Mouse (Mus musculus) kidney, embryonic 16.5 days (tissue): ENCODE results near the gene Olfr611. TPM values are rescaled to one million over a fixed set of nuclear protein-coding genes. Genes with fewer than 3 reads are reported as not detected.
"Not testable (repeated sequence)": the region's sequence is repeated elsewhere in the genome, so short reads cannot be mapped to it uniquely, and the experiment has no call there.

Experiments used
- ATAC-seq: fragments of 200-750 bp; cut with Nextera tagmentation; 2 replicates; pipeline ENCODE4 v1.8.0; 2017; ENCODE audit warnings: moderate TSS enrichment; ENCODE audit not compliant: low FRiP score, low TSS enrichment
- H3K27ac ChIP-seq: fragments of 300-500 bp; sonication (generic); 2 replicates; pipeline ENCODE4 v1.5.1; 2014; ENCODE audit warnings: low read length
- H3K27me3 ChIP-seq: fragments of 300-500 bp; sonication (generic); 2 replicates; pipeline ENCODE4 v1.6.1; 2014; ENCODE audit warnings: low read length, control low read depth, mixed read lengths; ENCODE audit not compliant: insufficient read depth
- H3K36me3 ChIP-seq: fragments of 300-500 bp; sonication (generic); 2 replicates; pipeline ENCODE4 v1.6.1; 2014; ENCODE audit warnings: low read length, control low read depth, mixed read lengths; ENCODE audit not compliant: insufficient read depth
- H3K4me1 ChIP-seq: fragments of 300-500 bp; sonication (generic); 2 replicates; pipeline ENCODE4 v1.6.1; 2014; ENCODE audit warnings: low read length, control low read depth, mixed read lengths; ENCODE audit not compliant: insufficient read depth
- H3K4me2 ChIP-seq: fragments of 300-500 bp; sonication (generic); replicated peaks from 2 replicates; pipeline ENCODE4 v1.6.1; 2014; ENCODE audit warnings: low read depth, low read length
- H3K4me3 ChIP-seq: fragments of 300-500 bp; sonication (generic); 2 replicates; pipeline ENCODE4 v1.5.1; 2014; ENCODE audit warnings: mild to moderate bottlenecking, low read length
- H3K9ac ChIP-seq: fragments of 300-500 bp; sonication (generic); replicated peaks from 2 replicates; pipeline ENCODE4 v1.6.1; 2014; ENCODE audit warnings: low read length
- H3K9me3 ChIP-seq: fragments of 300-500 bp; sonication (generic); 2 replicates; pipeline ENCODE4 v1.6.1; 2016; ENCODE audit warnings: low read length, control low read depth
- WGBS: fragments of 180-500 bp; shearing (Covaris S2); extraction: QIAGEN DNeasy Blood & Tissue Kit; methylation state at CpG from one replicate; pipeline ENCODE4 v1.1.7; 2014; 5-methylcytosine and 5-hydroxymethylcytosine counted together
- polyA plus RNA-seq: library from polyadenylated mRNA; unstranded; fragments of >200 nt; fragmentation: Nextera tagmentation; extraction: Ambion mirVana; gene quantifications from 2 replicates; pipeline ENCODE4 v1.2.1, GENCODE M21; 2015

The Olfr611 gene
- polyA plus RNA-seq: not detected in 2 replicates

DNA sequence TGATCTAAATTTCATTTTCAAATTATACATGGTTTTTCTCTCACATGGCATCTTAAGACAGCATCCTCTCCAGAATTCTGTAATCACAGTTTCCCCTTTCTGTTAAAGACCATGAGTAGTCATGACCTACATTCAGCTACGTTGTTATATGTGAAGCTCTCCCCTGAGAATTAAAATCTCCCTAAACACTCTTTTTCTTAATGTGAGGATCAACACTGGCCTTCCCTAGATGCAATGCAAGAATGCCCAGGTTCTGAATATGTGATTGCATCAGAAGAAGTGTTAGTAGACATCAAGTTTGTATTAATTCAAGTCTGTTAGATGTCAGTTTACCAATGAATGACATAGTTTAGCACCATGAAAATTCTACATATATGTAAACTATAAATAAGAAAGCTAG is at the start of gene Olfr611:
Gene Olfr611 (minus strand): TSS at position 101 of the 400 bp plus-strand sequence.
- not testable (repeated sequence) for H3K9ac ChIP-seq, H3K4me2 ChIP-seq, H3K4me1 ChIP-seq, H3K4me3 ChIP-seq, H3K27ac ChIP-seq, H3K36me3 ChIP-seq, H3K9me3 ChIP-seq, ATAC-seq, H3K27me3 ChIP-seq
- 71% methylated on average over 1 of the region's 1 CpGs for WGBS

GRCm38 (mm10) chr7:103569043-103569442 is 48.4 kb upstream of the Olfr611 start, which contains the start of gene Olfr616:
TSS of gene Olfr616 (minus strand) at chr7:103569143.
- no peak for ATAC-seq
- 76% methylated on average over 3 of the region's 3 CpGs for WGBS
- Histone ChIP-seq H3K4me1 (no peaks in the 10 kb centered on the region), H3K4me2 (no peak within 1 kb of the TSS), H3K4me3 (no peak within 1 kb of the TSS), H3K9me3 (no peaks in the 10 kb centered on the region), H3K9ac (no peak within 1 kb of the TSS), H3K27ac (no peak within 1 kb of the TSS), H3K27me3 (no peaks in the 10 kb centered on the region), H3K36me3 (no peaks in the 10 kb centered on the region)

DNA sequence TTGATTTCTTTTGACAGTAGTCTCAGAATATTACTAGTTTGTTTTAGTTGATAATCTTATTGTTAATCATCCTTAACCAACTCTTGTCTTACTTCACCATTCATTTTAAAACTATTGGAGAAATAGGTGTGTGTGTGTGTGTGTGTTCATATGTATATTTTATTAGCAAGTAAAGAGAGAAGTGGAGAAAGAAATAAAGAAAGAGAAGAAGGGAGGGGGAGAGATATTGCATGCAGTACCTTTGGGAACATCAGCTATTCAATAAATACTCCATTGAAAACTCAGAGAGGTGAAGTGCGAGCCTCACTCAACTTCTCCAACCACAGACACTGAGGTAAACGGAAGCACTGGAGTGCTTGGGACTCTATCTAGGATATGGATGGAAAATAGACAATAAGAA is 35.1 kb upstream of the Olfr611 start, which contains the start of gene Olfr615:
Gene Olfr615 (plus strand): TSS at position 301 of the 400 bp plus-strand sequence.
- Histone ChIP-seq H3K27me3 (no peaks in the 10 kb centered on the region), H3K4me1 (no peaks in the 10 kb centered on the region), H3K27ac (no peak within 1 kb of the TSS), H3K4me2 (no peak within 1 kb of the TSS), H3K9ac (no peak within 1 kb of the TSS), H3K36me3 (no peaks in the 10 kb centered on the region), H3K4me3 (no peak within 1 kb of the TSS), H3K9me3 (no peaks in the 10 kb centered on the region)
- no peak for ATAC-seq
- 80% methylated on average over 2 of the region's 2 CpGs for WGBS

DNA sequence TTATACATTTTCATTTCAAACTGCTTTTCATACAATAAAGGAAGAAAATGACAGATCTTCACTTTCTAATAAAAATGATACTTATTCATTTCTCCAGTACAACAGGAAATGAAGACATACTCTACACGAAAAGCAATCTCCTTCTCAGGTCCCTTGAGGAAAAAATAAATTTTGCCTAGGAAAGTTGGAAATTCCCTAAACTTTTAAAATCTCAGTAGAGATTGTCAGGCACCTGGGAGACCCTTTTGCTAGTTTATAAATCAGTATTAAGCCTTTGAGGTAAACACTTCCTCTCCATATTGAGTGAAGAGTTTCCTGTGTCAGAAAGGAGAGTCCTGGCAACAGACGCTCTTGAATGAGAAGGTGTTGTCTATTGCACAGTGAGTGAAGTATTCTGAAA is 27.1 kb upstream of the Olfr611 start, which contains the start of gene Olfr613:
Gene Olfr613 (plus strand): TSS at position 301 of the 400 bp plus-strand sequence.
- no peaks in the 10 kb centered on the region for H3K36me3 ChIP-seq
- H3K9ac ChIP-seq: no peak within 1 kb of the TSS
- no peaks in the 10 kb centered on the region for H3K9me3 ChIP-seq
- H3K4me1 ChIP-seq: no peaks in the 10 kb centered on the region
- no peak within 1 kb of the TSS for H3K27ac ChIP-seq
- 78% methylated on average over 2 of the region's 2 CpGs for WGBS
- no peaks in the 10 kb centered on the region for H3K27me3 ChIP-seq
- H3K4me3 ChIP-seq: no peak within 1 kb of the TSS
- H3K4me2 ChIP-seq: no peak within 1 kb of the TSS
- ATAC-seq: no peak

- not testable (repeated sequence) for H3K4me3 ChIP-seq, H3K36me3 ChIP-seq, ATAC-seq, H3K4me1 ChIP-seq, H3K9me3 ChIP-seq, H3K9ac ChIP-seq, H3K4me2 ChIP-seq, H3K27ac ChIP-seq, H3K27me3 ChIP-seq
- WGBS: 81% methylated on average over 2 of the region's 2 CpGs
Observed at GRCm38 (mm10) chr7:103542617-103543016, 22.0 kb upstream of the Olfr611 start, which contains the start of gene Olfr612. TSS of gene Olfr612 (minus strand) at chr7:103542717.

GRCm38 (mm10) chr7:103512022-103512421 is 8.6 kb downstream of the Olfr611 start, which contains the start of gene Olfr610:
TSS of gene Olfr610 (minus strand) at chr7:103512122.
- no peak for ATAC-seq
- H3K27ac ChIP-seq: no peak within 1 kb of the TSS
- H3K9me3 ChIP-seq: no peaks in the 10 kb centered on the region; the same call in 1 of the 2 replicates
- no peak within 1 kb of the TSS for H3K4me3 ChIP-seq
- H3K36me3 ChIP-seq: no peaks in the 10 kb centered on the region
- H3K27me3 ChIP-seq: no peaks in the 10 kb centered on the region
- H3K9ac ChIP-seq: no peak within 1 kb of the TSS
- H3K4me1 ChIP-seq: no peaks in the 10 kb centered on the region
- no peak within 1 kb of the TSS for H3K4me2 ChIP-seq
- WGBS: 93% methylated on average over 2 of the region's 2 CpGs

DNA sequence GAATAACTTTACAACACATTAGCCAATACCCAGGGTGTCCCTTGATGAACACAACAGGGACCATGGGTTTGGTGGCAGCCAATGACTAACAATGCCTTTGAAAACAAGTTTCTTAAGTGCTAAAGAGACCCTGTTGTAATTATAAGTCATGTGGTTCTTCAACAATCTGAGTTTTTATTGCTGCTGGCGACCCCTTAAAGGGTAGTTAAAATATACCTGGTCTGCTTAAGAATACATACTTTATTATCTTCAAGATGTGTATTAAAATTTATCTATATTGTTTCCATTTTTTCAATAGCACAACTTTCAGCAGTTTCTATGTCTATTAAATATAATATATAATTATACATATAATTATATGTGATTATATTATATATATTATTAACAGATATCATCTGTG is 22.7 kb downstream of the Olfr611 start, which contains the start of gene Olfr609:
Gene Olfr609 (minus strand): TSS at position 101 of the 400 bp plus-strand sequence.
- H3K27me3 ChIP-seq: no peaks in the 10 kb centered on the region
- H3K36me3 ChIP-seq: no peaks in the 10 kb centered on the region
- H3K4me2 ChIP-seq: no peak within 1 kb of the TSS
- no peak within 1 kb of the TSS for H3K9ac ChIP-seq
- H3K4me1 ChIP-seq: no peaks in the 10 kb centered on the region
- no peak within 1 kb of the TSS for H3K4me3 ChIP-seq
- ATAC-seq: no peak
- 50% methylated on average over 1 of the region's 1 CpGs for WGBS
- no peaks in the 10 kb centered on the region for H3K9me3 ChIP-seq
- H3K27ac ChIP-seq: no peak within 1 kb of the TSS

GRCm38 (mm10) chr7:103477106-103477505 is 43.5 kb downstream of the Olfr611 start:
- H3K4me1 ChIP-seq, ATAC-seq, H3K27me3 ChIP-seq, H3K9ac ChIP-seq, H3K4me3 ChIP-seq, H3K36me3 ChIP-seq, H3K9me3 ChIP-seq, H3K4me2 ChIP-seq, H3K27ac ChIP-seq: not testable (repeated sequence)
- WGBS: 82% methylated on average over 9 of the region's 9 CpGs

DNA sequence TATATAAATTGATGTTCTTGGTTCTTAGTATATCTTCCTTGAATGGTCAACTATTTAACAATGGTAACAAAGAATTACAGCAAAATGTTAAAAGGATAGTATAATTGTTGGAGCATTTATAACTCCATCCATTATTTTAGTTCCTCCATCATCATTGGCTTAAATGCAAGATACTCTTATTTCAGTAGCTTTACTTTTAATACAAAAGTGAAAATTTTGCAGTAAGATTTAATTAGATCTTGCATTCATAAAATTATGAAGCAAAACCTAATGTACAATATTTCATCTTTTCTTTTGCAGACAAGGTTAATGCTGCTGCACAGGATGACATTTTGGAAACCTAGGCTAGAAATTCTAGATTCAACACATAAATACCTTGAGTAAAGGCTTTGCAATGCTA is 51.1 kb downstream of the Olfr611 start, which contains the start of gene Olfr608:
Gene Olfr608 (plus strand): TSS at position 301 of the 400 bp plus-strand sequence.
- no peaks in the 10 kb centered on the region for H3K36me3 ChIP-seq
- no peak within 1 kb of the TSS for H3K4me2 ChIP-seq
- no peak for ATAC-seq
- H3K27me3 ChIP-seq: no peaks in the 10 kb centered on the region
- H3K9me3 ChIP-seq: no peaks in the 10 kb centered on the region
- H3K4me1 ChIP-seq: no peaks in the 10 kb centered on the region
- H3K27ac ChIP-seq: no peak within 1 kb of the TSS
- H3K4me3 ChIP-seq: no peak within 1 kb of the TSS
- no peak within 1 kb of the TSS for H3K9ac ChIP-seq
